ENCODE assay signal across 9 mouse cellular contexts in the genomic region with DNA sequence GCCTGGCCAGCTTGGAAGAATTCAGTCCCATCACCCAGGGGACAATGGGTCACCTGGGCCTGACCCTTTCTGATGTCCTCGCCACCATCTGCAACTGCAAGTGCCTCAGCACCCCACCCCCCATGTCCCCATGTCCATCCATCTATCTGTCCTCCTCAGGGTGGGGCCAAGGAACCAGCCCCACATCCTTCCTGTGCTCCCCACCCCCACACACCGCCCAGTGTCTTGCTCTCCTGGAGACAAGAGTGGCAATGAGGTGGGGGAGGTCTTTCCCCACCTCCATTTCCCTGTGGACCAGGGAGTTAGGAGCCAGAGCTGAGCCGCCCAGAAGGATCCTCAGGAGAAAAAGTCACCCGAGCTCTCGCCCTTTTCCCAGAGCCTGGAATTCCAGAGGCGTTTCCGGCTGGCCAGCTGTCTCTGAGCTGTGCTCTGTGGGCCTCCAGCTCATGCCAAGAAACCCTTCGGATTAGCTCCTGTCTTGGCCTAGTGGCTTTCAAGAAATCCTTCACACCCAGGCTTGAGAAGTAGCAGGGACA. TPM values are rescaled to one million over a fixed set of nuclear protein-coding genes. Genes with fewer than 3 reads are reported as not detected.
DNase-seq lines count a peak whose midpoint lies in the region; ATAC-seq lines count a peak whose summit lies in the region.
"Had no signal": no experiment of that assay in that cellular context is flagged by ENCODE, and none has a peak within 500 bp of the region (broad histone marks: within the 10 kb centered on the region; RNA-seq: fewer than 3 reads in every experiment).

No protein-coding gene starts in this region.

- peak overlapping the region; percentile 92 for H3K27ac ChIP-seq in hindbrain, embryonic 10.5 days
- peak overlapping the region; percentile 83 for H3K27ac ChIP-seq in limb, embryonic 12.5 days
- peak overlapping the region; percentile 70 for H3K27ac ChIP-seq in midbrain, embryonic 16.5 days (ENCODE audit: low read length)
- H3K27ac ChIP-seq: macrophage had no signal

- no peak overlapping the region for H3K4me3 ChIP-seq in hindbrain, embryonic 10.5 days
- H3K4me3 ChIP-seq in limb, embryonic 12.5 days (replicated peaks), result no peak overlapping the region
- no peak overlapping the region for H3K4me3 ChIP-seq in midbrain, embryonic 16.5 days (ENCODE audit: low read depth, low read length)

- peaks cover 4% of the 10 kb centered on the region; the same call in 1 of the 2 replicates for H3K9me3 ChIP-seq in hindbrain, embryonic 10.5 days
- no peaks in the 10 kb centered on the region for H3K9me3 ChIP-seq in limb, embryonic 12.5 days
- no peaks in the 10 kb centered on the region for H3K9me3 ChIP-seq in midbrain, embryonic 16.5 days (replicated peaks; ENCODE audit: control insufficient read depth, low read length, poor library complexity, severe bottlenecking)

- no peaks in the 10 kb centered on the region for H3K36me3 ChIP-seq in hindbrain, embryonic 10.5 days
- H3K36me3 ChIP-seq in limb, embryonic 12.5 days, result no peaks in the 10 kb centered on the region
- no peaks in the 10 kb centered on the region for H3K36me3 ChIP-seq in midbrain, embryonic 16.5 days (ENCODE audit: control insufficient read depth, insufficient read depth, low read length)

- peaks cover 12% of the 10 kb centered on the region for H3K27me3 ChIP-seq in hindbrain, embryonic 10.5 days (ENCODE audit: insufficient read depth, poor library complexity, severe bottlenecking)
- 0 out of 2 replicates have a peak, but pooled peaks cover 2% of the 10 kb centered on the region for H3K27me3 ChIP-seq in limb, embryonic 12.5 days
- no peaks in the 10 kb centered on the region for H3K27me3 ChIP-seq in midbrain, embryonic 16.5 days (ENCODE audit: control insufficient read depth, insufficient read depth, low read depth, low read length)

- ATAC-seq in erythroid progenitor cell, adult 5-6 weeks (replicated peaks; ENCODE audit: low FRiP score, poor library complexity, severe bottlenecking), result peak; percentile 37; the same call in 1 of the 2 replicates
- ATAC-seq in limb, embryonic 12.5 days (ENCODE audit: insufficient number of reproducible peaks, insufficient read depth, low FRiP score, low TSS enrichment, low read depth), result no peak
- no peak for ATAC-seq in midbrain, embryonic 16.5 days

- no peak overlapping the region for H3K9ac ChIP-seq in limb, embryonic 12.5 days (replicated peaks)
- H3K9ac ChIP-seq in midbrain, embryonic 16.5 days (ENCODE audit: low read depth, low read length), result no peak overlapping the region

- peak; percentile 74 for DNase-seq in adrenal gland, postnatal 14 days
- DNase-seq in hindbrain, embryonic 10.5 days (ENCODE audit: low spot score), result peak; percentile 51
- DNase-seq in right cerebral cortex, adult 2 months (ENCODE audit: low spot score in 2 of 2), result no peak
- DNase-seq in natural killer cell, adult 2 months (ENCODE audit: low spot score in 2 of 2), result no peak
- DNase-seq in cerebellum, adult 9-10 months, result no peak

- WGBS in hindbrain, embryonic 10.5 days, result 33% methylated on average over 8 of the region's 8 CpGs
- 30% methylated on average over 8 of the region's 8 CpGs for WGBS in limb, embryonic 12.5 days
- 55% methylated on average over 7 of the region's 8 CpGs for WGBS in midbrain, embryonic 16.5 days

- H3K4me2 ChIP-seq in limb, embryonic 12.5 days, result no peak overlapping the region
- H3K4me2 ChIP-seq in midbrain, embryonic 16.5 days (ENCODE audit: low read length), result no peak overlapping the region

- peaks cover 81% of the 10 kb centered on the region for H3K4me1 ChIP-seq in hindbrain, embryonic 10.5 days (replicated peaks)
- peaks cover 73% of the 10 kb centered on the region for H3K4me1 ChIP-seq in limb, embryonic 12.5 days (replicated peaks)
- H3K4me1 ChIP-seq in midbrain, embryonic 16.5 days (ENCODE audit: control insufficient read depth, insufficient read depth, low read length), result peaks cover 15% of the 10 kb centered on the region

RNA-seq across cellular contexts. Expression of a gene that starts 6.3 kb away (rescaled TPM):
- 44.5 and 45.1 TPM in 2 replicates for total RNA-seq in adrenal gland, postnatal 14 days (2021)
- total RNA-seq in erythroid progenitor cell, adult 5-6 weeks (2015; ENCODE audit: low replicate concordance), result not detected in 2 replicates
- total RNA-seq in erythroid progenitor cell, adult 5-6 weeks (2017; ENCODE audit: low replicate concordance), result not detected in 2 replicates
- 19.2 and 19.4 TPM in 2 replicates for polyA plus RNA-seq in hindbrain, embryonic 10.5 days (2016; fragmentation: Nextera tagmentation; extraction: Ambion mirVana)
- 14.3 and 15.8 TPM in 2 replicates for polyA plus RNA-seq in limb, embryonic 12.5 days (2016; fragmentation: Nextera tagmentation; extraction: Ambion mirVana)
- polyA plus RNA-seq in midbrain, embryonic 16.5 days (2015; fragmentation: Nextera tagmentation; extraction: Ambion mirVana), result 11.4 and 13.6 TPM in 2 replicates
- polyA plus RNA-seq: macrophage had no signal

RNA-seq across cellular contexts. Expression of a gene that starts 19.2 kb away (rescaled TPM):
- 0.85 TPM in 1 of 2 replicates, not detected in the other for total RNA-seq in adrenal gland, postnatal 14 days (2021)
- total RNA-seq in erythroid progenitor cell, adult 5-6 weeks (2015; ENCODE audit: low replicate concordance), result not detected in 2 replicates
- total RNA-seq in erythroid progenitor cell, adult 5-6 weeks (2017; ENCODE audit: low replicate concordance), result not detected in 2 replicates
- not detected in 2 replicates for polyA plus RNA-seq in hindbrain, embryonic 10.5 days (2016; fragmentation: Nextera tagmentation; extraction: Ambion mirVana)
- polyA plus RNA-seq in limb, embryonic 12.5 days (2016; fragmentation: Nextera tagmentation; extraction: Ambion mirVana), result not detected in 2 replicates
- not detected in 2 replicates for polyA plus RNA-seq in midbrain, embryonic 16.5 days (2015; fragmentation: Nextera tagmentation; extraction: Ambion mirVana)
- polyA plus RNA-seq: macrophage had no signal

RNA-seq across cellular contexts. Expression of a gene that starts 33.3 kb away (rescaled TPM):
- 10.6 and 12.7 TPM in 2 replicates for total RNA-seq in adrenal gland, postnatal 14 days (2021)
- 0.42 and 0.72 TPM in 2 replicates for total RNA-seq in erythroid progenitor cell, adult 5-6 weeks (2015; ENCODE audit: low replicate concordance)
- total RNA-seq in erythroid progenitor cell, adult 5-6 weeks (2017; ENCODE audit: low replicate concordance), result not detected in 2 replicates
- 4.3 and 4.5 TPM in 2 replicates for polyA plus RNA-seq in hindbrain, embryonic 10.5 days (2016; fragmentation: Nextera tagmentation; extraction: Ambion mirVana)
- 3.3 and 4.2 TPM in 2 replicates for polyA plus RNA-seq in limb, embryonic 12.5 days (2016; fragmentation: Nextera tagmentation; extraction: Ambion mirVana)
- 1.8 and 2.2 TPM in 2 replicates for polyA plus RNA-seq in midbrain, embryonic 16.5 days (2015; fragmentation: Nextera tagmentation; extraction: Ambion mirVana)
- polyA plus RNA-seq: macrophage had no signal

RNA-seq across cellular contexts. Expression of a gene that starts 40.8 kb away (rescaled TPM):
- 51.7 and 52.0 TPM in 2 replicates for total RNA-seq in adrenal gland, postnatal 14 days (2021)
- total RNA-seq in erythroid progenitor cell, adult 5-6 weeks (2015; ENCODE audit: low replicate concordance), result 22.0 and 25.2 TPM in 2 replicates
- 3.5 and 6.0 TPM in 2 replicates for total RNA-seq in erythroid progenitor cell, adult 5-6 weeks (2017; ENCODE audit: low replicate concordance)
- 51.1 and 60.7 TPM in 2 replicates for polyA plus RNA-seq in hindbrain, embryonic 10.5 days (2016; fragmentation: Nextera tagmentation; extraction: Ambion mirVana)
- polyA plus RNA-seq in limb, embryonic 12.5 days (2016; fragmentation: Nextera tagmentation; extraction: Ambion mirVana), result 45.9 and 47.4 TPM in 2 replicates
- 46.0 and 46.5 TPM in 2 replicates for polyA plus RNA-seq in midbrain, embryonic 16.5 days (2015; fragmentation: Nextera tagmentation; extraction: Ambion mirVana)

Comparison
In these comparisons a context has a peak if more than half of its experiments do, and no peak if none do; other contexts are left out.
1. DNase-seq: peak in adrenal gland, postnatal 14 days (single experiment) and hindbrain, embryonic 10.5 days (single experiment); none in right cerebral cortex, adult 2 months (0 of 2), natural killer cell, adult 2 months (0 of 2) and cerebellum, adult 9-10 months (single experiment).
2. Peak in every context shown above with its lines, with median percentiles within 50 percentile points of each other: H3K27ac ChIP-seq.